Comparison of ENCODE assay signal across 11 mouse cellular contexts in the genomic region with DNA sequence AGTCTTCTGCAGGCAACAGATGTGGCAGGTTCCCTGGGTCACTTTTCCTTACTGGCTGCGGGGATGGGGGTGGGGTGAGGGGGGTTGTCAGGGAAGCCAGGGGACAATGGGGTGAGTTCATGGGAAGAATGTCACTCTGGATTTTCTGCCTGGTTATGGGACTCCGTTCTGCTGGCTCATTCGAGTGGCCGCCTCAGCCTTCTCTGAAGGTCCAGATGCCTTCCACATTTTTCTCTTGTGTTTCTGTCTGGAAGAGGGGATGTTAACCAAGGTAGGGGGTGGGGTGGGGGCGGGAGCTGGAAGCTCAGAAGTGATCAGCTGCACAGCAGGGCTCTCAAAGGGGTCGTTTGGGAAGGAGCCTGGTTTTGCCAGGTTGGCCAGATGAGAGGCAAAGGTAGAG. TPM values are rescaled to one million over a fixed set of nuclear protein-coding genes. Genes with fewer than 3 reads are reported as not detected.
DNase-seq lines count a peak whose midpoint lies in the region; ATAC-seq and TF ChIP-seq lines count a peak whose summit lies in the region.
"Had no signal": no experiment of that assay in that cellular context is flagged by ENCODE, and none has a peak within 500 bp of the region (broad histone marks: within the 10 kb centered on the region; RNA-seq: fewer than 3 reads in every experiment).

No protein-coding gene starts in this region.

- H3K4me3 ChIP-seq in heart, embryonic 14.5 days (ENCODE audit: control insufficient read depth in 1 of 2, insufficient read depth in 1 of 2, low read depth in 1 of 2, low read length in 2 of 2) = peak overlapping the region; percentile 25 to 61; a peak in 3 of 4 replicates
- H3K4me3 ChIP-seq in heart, adult 2 months = no peak overlapping the region
- H3K4me3 ChIP-seq in embryonic facial prominence, embryonic 10.5 days = peak overlapping the region; percentile 80
- H3K4me3 ChIP-seq in hindbrain, postnatal 0 days (ENCODE audit: low read length) = peak overlapping the region; percentile 76
- H3K4me3 ChIP-seq in neural tube, embryonic 11.5 days (ENCODE audit: low read depth, low read length) = peak overlapping the region; percentile 84
- H3K4me3 ChIP-seq: gastrocnemius, adult 2 months had no signal

- WGBS in heart, embryonic 14.5 days = 19% methylated on average over 6 of the region's 6 CpGs
- 43% methylated on average over 6 of the region's 6 CpGs for WGBS in heart, adult 2 months
- 1% methylated on average over 6 of the region's 6 CpGs for WGBS in embryonic facial prominence, embryonic 10.5 days
- 10% methylated on average over 6 of the region's 6 CpGs for WGBS in hindbrain, postnatal 0 days
- 0% methylated on average over 6 of the region's 6 CpGs for WGBS in neural tube, embryonic 11.5 days

- 0 out of 2 replicates have a peak, but pooled peaks cover 3% of the 10 kb centered on the region for H3K27me3 ChIP-seq in heart, embryonic 14.5 days (ENCODE audit: control insufficient read depth, insufficient read depth, low read length)
- H3K27me3 ChIP-seq in heart, adult 2 months (ENCODE audit: control insufficient read depth, insufficient read depth, low read length) = peaks cover 11% of the 10 kb centered on the region
- no peaks in the 10 kb centered on the region for H3K27me3 ChIP-seq in embryonic facial prominence, embryonic 10.5 days (replicated peaks; ENCODE audit: low read depth, poor library complexity, severe bottlenecking)
- H3K27me3 ChIP-seq in hindbrain, postnatal 0 days (ENCODE audit: insufficient read depth, low read length) = no peaks in the 10 kb centered on the region
- no peaks in the 10 kb centered on the region for H3K27me3 ChIP-seq in neural tube, embryonic 11.5 days (ENCODE audit: control insufficient read depth, insufficient read depth, low read length)

- TF ChIP-seq CTCF in heart, adult 2 months (IDR thresholded peaks at IDR 0.05) = no peak
- no peak for TF ChIP-seq CTCF in hindbrain, postnatal 0 days (IDR thresholded peaks at IDR 0.05; ENCODE audit: low read depth)

- H3K4me1 ChIP-seq in heart, embryonic 14.5 days (ENCODE audit: control insufficient read depth in 2 of 2, insufficient read depth in 2 of 2, low read length in 2 of 2) = peaks cover 6 to 33% of the 10 kb centered on the region in 2 experiments; a peak in 3 of 4 replicates
- no peaks in the 10 kb centered on the region for H3K4me1 ChIP-seq in heart, adult 2 months (ENCODE audit: control insufficient read depth, insufficient read depth, low read length)
- H3K4me1 ChIP-seq in embryonic facial prominence, embryonic 10.5 days = peaks cover 51% of the 10 kb centered on the region
- peaks cover 23% of the 10 kb centered on the region for H3K4me1 ChIP-seq in hindbrain, postnatal 0 days (ENCODE audit: insufficient read depth, low read length)
- peaks cover 17% of the 10 kb centered on the region for H3K4me1 ChIP-seq in neural tube, embryonic 11.5 days (ENCODE audit: control insufficient read depth, insufficient read depth, low read length)

- no peaks in the 10 kb centered on the region for H3K79me2 ChIP-seq in heart, adult 2 months (replicated peaks; ENCODE audit: control insufficient read depth, insufficient read depth, low read length)

- no peak for DNase-seq in heart, adult 2 months
- DNase-seq in embryonic facial prominence, embryonic 10.5 days (ENCODE audit: low spot score) = peak; percentile 61
- no peak for DNase-seq in hindbrain, postnatal 0 days (ENCODE audit: low spot score)
- DNase-seq in neural tube, embryonic 11.5 days (ENCODE audit: low spot score) = peak; percentile 52
- no peak for DNase-seq in ovary, postnatal 10 days (ENCODE audit: low spot score)
- DNase-seq in cerebellum, postnatal 14 days = no peak
- DNase-seq in adrenal gland, adult 8-10 months = no peak
- DNase-seq: adrenal gland, postnatal 36 days; B cell, adult 2 months; gastrocnemius, adult 2 months had no signal

- H3K9ac ChIP-seq in heart, embryonic 14.5 days (ENCODE audit: low read length) = peak overlapping the region; percentile 46
- H3K9ac ChIP-seq in heart, adult 2 months (ENCODE audit: low read depth, low read length) = no peak overlapping the region
- H3K9ac ChIP-seq in hindbrain, postnatal 0 days (replicated peaks; ENCODE audit: low read length) = peak overlapping the region; percentile 48
- peak overlapping the region; percentile 85 for H3K9ac ChIP-seq in neural tube, embryonic 11.5 days (ENCODE audit: low read length)

- no peak for TF ChIP-seq POLR2A in heart, adult 2 months (IDR thresholded peaks at IDR 0.05; ENCODE audit: insufficient read depth, low read depth, low read length)

- TF ChIP-seq EP300 in heart, adult 2 months (IDR thresholded peaks at IDR 0.05; ENCODE audit: insufficient read depth, low read depth, low read length) = no peak

- H3K9me3 ChIP-seq in heart, embryonic 14.5 days (ENCODE audit: control insufficient read depth, low read length) = no peaks in the 10 kb centered on the region
- H3K9me3 ChIP-seq in embryonic facial prominence, embryonic 10.5 days = no peaks in the 10 kb centered on the region
- no peaks in the 10 kb centered on the region for H3K9me3 ChIP-seq in hindbrain, postnatal 0 days (ENCODE audit: low read length)
- no peaks in the 10 kb centered on the region for H3K9me3 ChIP-seq in neural tube, embryonic 11.5 days (ENCODE audit: control insufficient read depth, low read length)

- H3K4me2 ChIP-seq in heart, embryonic 14.5 days (ENCODE audit: low read length) = peak overlapping the region; percentile 99
- peak overlapping the region; percentile 97 for H3K4me2 ChIP-seq in hindbrain, postnatal 0 days (ENCODE audit: low read depth, low read length)
- peak overlapping the region; percentile 94 for H3K4me2 ChIP-seq in neural tube, embryonic 11.5 days (ENCODE audit: low read depth)

- H3K36me3 ChIP-seq in heart, embryonic 14.5 days (ENCODE audit: control insufficient read depth, insufficient read depth, low read length) = no peaks in the 10 kb centered on the region
- no peaks in the 10 kb centered on the region for H3K36me3 ChIP-seq in heart, adult 2 months (ENCODE audit: control insufficient read depth, insufficient read depth, low read length)
- H3K36me3 ChIP-seq in embryonic facial prominence, embryonic 10.5 days (replicated peaks) = peaks cover 39% of the 10 kb centered on the region
- H3K36me3 ChIP-seq in hindbrain, postnatal 0 days (ENCODE audit: insufficient read depth, low read length) = no peaks in the 10 kb centered on the region
- H3K36me3 ChIP-seq in neural tube, embryonic 11.5 days (ENCODE audit: control insufficient read depth, insufficient read depth, low read length) = peaks cover 2% of the 10 kb centered on the region; the same call in 1 of the 2 replicates

- intact Hi-C loops in heart, adult 2 months (cut with DNase I) = no loop called here

- peak overlapping the region; percentile 41 to 49; a peak in 2 of 4 replicates for H3K27ac ChIP-seq in heart, embryonic 14.5 days (replicated peaks in 1 of 2; ENCODE audit: control insufficient read depth in 1 of 2, insufficient read depth in 1 of 2, low read depth in 2 of 2, low read length in 2 of 2)
- H3K27ac ChIP-seq in heart, adult 2 months = no peak overlapping the region
- peak overlapping the region; percentile 86 for H3K27ac ChIP-seq in embryonic facial prominence, embryonic 10.5 days (replicated peaks)
- peak overlapping the region; percentile 71 for H3K27ac ChIP-seq in hindbrain, postnatal 0 days
- H3K27ac ChIP-seq in neural tube, embryonic 11.5 days (ENCODE audit: low read depth, low read length) = peak overlapping the region; percentile 65
- H3K27ac ChIP-seq: gastrocnemius, adult 2 months had no signal

- no peak for ATAC-seq in heart, embryonic 14.5 days (ENCODE audit: insufficient number of reproducible peaks, insufficient read depth, low FRiP score, low read depth)
- no peak for ATAC-seq in hindbrain, postnatal 0 days
- ATAC-seq in neural tube, embryonic 11.5 days (ENCODE audit: insufficient read depth, low FRiP score, low TSS enrichment) = no peak

RNA-seq across cellular contexts. Expression of a gene that starts 2.1 kb away (rescaled TPM):
- 53.2 and 67.5 TPM in 2 replicates for polyA plus RNA-seq in heart, embryonic 14.5 days (2014; fragmentation: Nextera tagmentation; extraction: Ambion mirVana)
- under 1 TPM in 1 of 2 experiments, not detected in 1; 0.30 TPM for total RNA-seq in heart, adult 2 months (2021)
- 0.41 and 2.6 TPM in 2 replicates for polyA plus RNA-seq in heart, adult 2 months (2012; rRNA removed)
- polyA plus RNA-seq in embryonic facial prominence, embryonic 10.5 days (2016; fragmentation: Nextera tagmentation; extraction: Ambion mirVana) = 474 and 479 TPM in 2 replicates
- total RNA-seq in hindbrain, postnatal 0 days (2014; rRNA removed) = 686 and 698 TPM in 2 replicates
- polyA plus RNA-seq in hindbrain, postnatal 0 days (2015; fragmentation: Nextera tagmentation; extraction: Ambion mirVana) = 470 and 480 TPM in 2 replicates
- polyA plus RNA-seq in neural tube, embryonic 11.5 days (2014; fragmentation: Nextera tagmentation; extraction: Ambion mirVana) = 403 and 422 TPM in 2 replicates
- 1 to 10 TPM; 2.4 to 4.0 (median 2.6) TPM for total RNA-seq in adrenal gland, adult 8-10 months (2022)
- total RNA-seq: gastrocnemius, adult 2 months had no signal

RNA-seq across cellular contexts. Expression of a gene that starts 48.2 kb away (rescaled TPM):
- 64.3 and 90.1 TPM in 2 replicates for polyA plus RNA-seq in heart, embryonic 14.5 days (2014; fragmentation: Nextera tagmentation; extraction: Ambion mirVana)
- total RNA-seq in heart, adult 2 months (2021) = 10 to 100 TPM; 94.0 to 94.7 TPM
- polyA plus RNA-seq in heart, adult 2 months (2012; rRNA removed) = 77.8 and 91.0 TPM in 2 replicates
- polyA plus RNA-seq in embryonic facial prominence, embryonic 10.5 days (2016; fragmentation: Nextera tagmentation; extraction: Ambion mirVana) = 75.4 and 87.4 TPM in 2 replicates
- total RNA-seq in hindbrain, postnatal 0 days (2014; rRNA removed) = 127 and 131 TPM in 2 replicates
- 40.0 and 44.6 TPM in 2 replicates for polyA plus RNA-seq in hindbrain, postnatal 0 days (2015; fragmentation: Nextera tagmentation; extraction: Ambion mirVana)
- 65.4 and 68.5 TPM in 2 replicates for polyA plus RNA-seq in neural tube, embryonic 11.5 days (2014; fragmentation: Nextera tagmentation; extraction: Ambion mirVana)
- total RNA-seq in adrenal gland, adult 8-10 months (2022) = 100 to 1,000 TPM in 3 of 4 experiments, 10 to 100 TPM in 1; 99.0 to 265 (median 164) TPM

Comparison
In these comparisons a context has a peak if more than half of its experiments do, and no peak if none do; other contexts are left out.
1. RNA of a gene that starts 2.1 kb away (polyA plus RNA-seq): 470 to 480 TPM in hindbrain, postnatal 0 days, 474 to 479 TPM in embryonic facial prominence, embryonic 10.5 days, 403 to 422 TPM in neural tube, embryonic 11.5 days and 53.2 to 67.5 TPM in heart, embryonic 14.5 days; 0.41 to 2.6 TPM in heart, adult 2 months; every median in the first group is over 10 times any median in the second.
2. DNase-seq: peak in embryonic facial prominence, embryonic 10.5 days (single experiment) and neural tube, embryonic 11.5 days (single experiment); none in heart, adult 2 months (0 of 2), hindbrain, postnatal 0 days (single experiment), ovary, postnatal 10 days (single experiment), cerebellum, postnatal 14 days (0 of 2) and adrenal gland, adult 8-10 months (single experiment).
3. Peak in every context shown above with its lines, with median percentiles within 50 percentile points of each other: H3K4me2 ChIP-seq.